Mouse (Mus musculus) bone marrow, adult 2 months (tissue): Measurements from ENCODE around the gene Pcsk7. TPM values are rescaled to one million over a fixed set of nuclear protein-coding genes. Genes with fewer than 3 reads are reported as not detected.

Experiments used
- H3K27ac ChIP-seq: fragments of 200-500 bp; 2 replicates; pipeline ENCODE4 v1.5.1; 2012; ENCODE audit warnings: low read depth, mild to moderate bottlenecking, control low read depth, inconsistent platforms, low read length; ENCODE audit not compliant: control insufficient read depth, poor library complexity, insufficient read depth
- H3K4me1 ChIP-seq: fragments of 200-500 bp; 2 replicates; pipeline ENCODE4 v1.6.1; 2011; ENCODE audit warnings: low read length; ENCODE audit not compliant: control insufficient read depth, insufficient read depth
- H3K4me3 ChIP-seq: fragments of 200-500 bp; replicated peaks from 2 replicates; pipeline ENCODE3; 2011; ENCODE audit warnings: mild to moderate bottlenecking, low read depth, low read length, control low read depth; ENCODE audit not compliant: control insufficient read depth
- CTCF ChIP-seq: fragments of 200-500 bp; IDR thresholded peaks from 2 replicates; pipeline ENCODE4 v1.5.1; 2011; ENCODE audit warnings: low read length, control low read depth; ENCODE audit not compliant: control insufficient read depth, insufficient read depth
- POLR2A ChIP-seq: fragments of 200-500 bp; IDR thresholded peaks from 2 replicates; pipeline ENCODE4 v1.6.1; 2011; ENCODE audit warnings: low read depth, mild to moderate bottlenecking, control low read depth, low read length, borderline replicate concordance; ENCODE audit not compliant: control insufficient read depth
- WGBS: fragments of 180-500 bp; shearing (Covaris S2); methylation state at CpG from one replicate; pipeline ENCODE4 v1.1.7; 2018; 5-methylcytosine and 5-hydroxymethylcytosine counted together
- polyA plus RNA-seq: library from polyadenylated mRNA; stranded (reverse); fragments of >200 nt; gene quantifications from 2 replicates; pipeline ENCODE4 v1.2.4, GENCODE M21; 2011; ENCODE audit warnings: low replicate concordance; ENCODE audit not compliant: missing spikeins, insufficient read depth, insufficient read length

Pcsk7 gene
- 10.1 and 24.5 TPM in 2 replicates for polyA plus RNA-seq

DNA sequence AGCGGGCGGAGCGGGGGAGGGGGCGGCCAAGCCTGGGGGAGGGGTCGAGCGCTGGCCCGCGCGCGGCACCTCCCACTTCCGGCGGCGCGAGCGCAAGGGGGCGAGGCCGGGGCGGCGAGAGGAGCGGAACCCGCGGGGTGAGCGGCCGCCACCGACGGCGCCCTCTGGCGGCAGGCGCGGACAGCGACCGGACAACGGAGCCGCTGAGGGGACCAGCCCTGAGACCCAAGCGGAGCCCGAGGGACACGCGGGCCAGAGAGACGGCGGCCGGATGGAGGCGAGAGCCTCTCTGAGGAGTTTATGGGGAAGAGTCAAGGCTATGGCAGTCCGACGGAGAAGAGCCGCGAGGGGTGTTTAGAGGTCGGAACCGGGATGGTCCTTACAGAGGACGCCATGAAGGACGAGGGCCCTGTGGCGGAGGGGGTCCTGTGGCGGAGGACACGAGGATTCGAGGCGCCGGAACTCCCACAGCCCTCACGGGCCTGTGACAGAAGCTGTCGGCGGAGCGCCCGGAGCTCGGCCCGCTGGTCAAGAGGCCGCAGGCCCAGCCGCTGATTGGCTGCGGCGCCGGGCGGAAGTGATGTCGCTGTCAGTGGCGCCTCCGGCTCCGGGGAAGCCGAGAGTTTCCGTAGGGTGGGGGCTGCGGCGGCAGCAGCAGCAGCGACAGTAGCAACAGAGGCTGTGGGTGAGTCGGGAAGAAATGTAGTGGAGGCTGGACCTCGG is at the start of gene Pcsk7, which contains the start of gene Rnf214:
TSS of gene Pcsk7 (plus strand) at position 143 of the 723 bp plus-strand sequence.
TSS of gene Rnf214 (minus strand) at position 557 of the 723 bp plus-strand sequence.
- peak; percentile 72 for TF ChIP-seq CTCF
- peak; percentile 85; the same call in 1 of the 2 replicates for TF ChIP-seq POLR2A
- under 1% methylated on average over 77 of the region's 80 CpGs for WGBS
- peak within 1 kb of the TSS; percentile 99 for H3K27ac ChIP-seq
- H3K4me1 ChIP-seq: peaks cover 3% of the 10 kb centered on the region
- H3K4me3 ChIP-seq: peak within 1 kb of the TSS; percentile 84

DNA sequence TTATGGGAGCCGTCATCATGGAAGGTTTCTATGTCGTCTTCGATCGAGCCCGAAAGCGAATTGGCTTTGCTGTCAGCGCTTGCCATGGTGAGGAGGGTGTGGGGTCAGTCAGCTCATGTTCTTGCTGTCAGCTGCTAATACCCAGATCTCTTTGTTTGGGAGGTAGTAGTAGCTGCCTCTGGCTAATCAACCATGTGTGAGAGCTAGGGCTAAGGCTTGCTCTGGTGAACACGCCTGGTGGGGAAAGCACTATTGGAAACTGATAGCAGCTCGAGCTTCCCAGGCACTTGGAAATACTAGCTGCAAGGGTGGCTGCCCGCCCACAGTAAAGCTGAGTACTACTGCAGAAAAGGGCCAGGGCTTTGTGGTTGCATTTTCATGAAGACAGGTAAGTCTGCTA is 46.9 kb upstream of the Pcsk7 start:
- no peak for TF ChIP-seq CTCF
- TF ChIP-seq POLR2A: no peak
- H3K27ac ChIP-seq: no peak overlapping the region
- WGBS: 89% methylated on average over 10 of the region's 10 CpGs

DNA sequence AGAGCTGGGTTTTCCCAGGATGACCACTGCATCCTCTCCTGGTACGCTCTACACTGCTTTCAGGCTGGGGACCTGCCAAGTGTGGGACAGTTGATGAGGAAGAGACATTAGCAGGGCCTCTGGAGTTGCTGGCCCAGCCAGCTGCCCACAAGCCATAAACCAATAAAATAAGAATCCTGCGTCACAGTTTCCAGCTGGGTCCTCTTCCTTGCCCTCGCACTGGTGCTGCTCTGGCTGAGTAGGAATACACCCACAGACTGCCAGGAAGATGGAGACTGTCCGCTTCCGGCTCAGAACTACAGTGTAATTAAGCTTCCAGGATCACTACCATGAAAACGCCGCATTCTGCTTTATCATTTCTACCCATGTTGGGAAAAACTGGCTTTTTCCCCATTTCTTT is 44.5 kb upstream of the Pcsk7 start:
- Histone ChIP-seq H3K4me1 (no peaks in the 10 kb centered on the region), H3K4me3 (no peak overlapping the region), H3K27ac (no peak overlapping the region)
- 92% methylated on average over 7 of the region's 7 CpGs for WGBS
- TF ChIP-seq CTCF: no peak
- TF ChIP-seq POLR2A: no peak

More for the DNA sequence above, 46.9 kb upstream of the Pcsk7 start:
- no peak overlapping the region for H3K4me3 ChIP-seq
- peaks cover 3% of the 10 kb centered on the region; the same call in 1 of the 2 replicates for H3K4me1 ChIP-seq

DNA sequence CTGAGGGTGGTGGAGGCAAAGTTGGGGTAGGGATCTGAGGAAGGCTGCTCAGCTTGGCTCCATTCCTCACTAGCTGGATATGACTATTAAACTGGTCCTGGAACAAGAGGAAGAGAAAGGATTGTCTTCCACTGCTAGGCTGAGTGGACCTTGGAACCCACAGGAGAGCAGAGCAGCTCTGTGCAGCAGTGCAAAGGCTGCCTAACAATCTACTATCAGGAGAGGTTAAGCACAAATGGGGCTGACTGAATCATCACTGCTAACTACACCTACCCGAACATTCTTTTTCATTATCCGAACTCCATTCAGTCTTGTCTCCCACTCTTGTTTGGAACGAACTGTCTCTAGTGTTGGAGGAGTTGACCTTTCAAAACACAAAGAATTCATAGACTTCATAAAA is 37.1 kb upstream of the Pcsk7 start:
- no peak overlapping the region for H3K4me3 ChIP-seq
- no peak overlapping the region for H3K27ac ChIP-seq
- H3K4me1 ChIP-seq: no peaks in the 10 kb centered on the region
- no peak for TF ChIP-seq POLR2A
- no peak for TF ChIP-seq CTCF
- WGBS: 91% methylated on average over 3 of the region's 3 CpGs

DNA sequence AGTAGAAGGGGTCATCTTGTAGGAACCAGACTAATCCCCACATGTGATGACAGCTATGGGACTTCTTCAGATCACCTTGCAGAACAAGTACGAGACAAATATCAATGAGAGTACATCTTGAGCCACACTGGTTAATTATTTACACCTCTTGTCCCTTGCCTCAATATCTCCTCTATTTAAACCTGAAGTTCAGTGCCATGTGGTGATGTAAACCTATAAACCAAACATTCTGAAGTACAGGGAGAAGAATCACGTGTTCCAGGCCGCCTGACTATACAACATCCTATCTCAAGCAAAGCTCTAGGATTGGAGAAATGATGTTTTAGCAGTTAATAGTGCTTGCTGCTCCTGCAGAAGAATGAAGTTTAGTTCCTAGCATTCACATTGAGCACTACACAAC is 36.0 kb upstream of the Pcsk7 start:
- WGBS: 85% methylated on average over 3 of the region's 3 CpGs
- Histone ChIP-seq H3K4me1 (no peaks in the 10 kb centered on the region), H3K4me3 (no peak overlapping the region), H3K27ac (no peak overlapping the region)
- TF ChIP-seq CTCF (no peak), POLR2A (no peak)

DNA sequence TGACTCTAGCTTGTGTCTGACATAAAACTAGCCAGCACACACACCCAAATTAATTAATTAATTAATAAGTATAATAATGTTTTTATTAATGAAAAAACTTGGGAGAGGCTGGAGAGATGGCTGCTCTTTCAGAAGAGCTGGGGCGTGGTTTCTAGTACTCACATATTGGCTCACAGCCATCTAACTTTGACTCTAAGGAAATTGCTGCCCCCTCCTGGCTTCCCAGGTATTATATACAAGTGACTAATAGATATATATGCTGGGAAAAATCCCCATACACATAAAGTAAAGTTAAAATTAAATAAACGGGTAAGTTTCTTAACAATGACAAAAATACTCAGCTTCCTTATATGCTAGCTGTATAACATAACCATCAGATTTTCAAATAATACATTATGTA is 28.4 kb upstream of the Pcsk7 start:
- 55% methylated on average over 2 of the region's 2 CpGs for WGBS
- Histone ChIP-seq H3K4me3 (no peak overlapping the region), H3K27ac (no peak overlapping the region), H3K4me1 (no peaks in the 10 kb centered on the region)
- TF ChIP-seq POLR2A (no peak), CTCF (no peak)

DNA sequence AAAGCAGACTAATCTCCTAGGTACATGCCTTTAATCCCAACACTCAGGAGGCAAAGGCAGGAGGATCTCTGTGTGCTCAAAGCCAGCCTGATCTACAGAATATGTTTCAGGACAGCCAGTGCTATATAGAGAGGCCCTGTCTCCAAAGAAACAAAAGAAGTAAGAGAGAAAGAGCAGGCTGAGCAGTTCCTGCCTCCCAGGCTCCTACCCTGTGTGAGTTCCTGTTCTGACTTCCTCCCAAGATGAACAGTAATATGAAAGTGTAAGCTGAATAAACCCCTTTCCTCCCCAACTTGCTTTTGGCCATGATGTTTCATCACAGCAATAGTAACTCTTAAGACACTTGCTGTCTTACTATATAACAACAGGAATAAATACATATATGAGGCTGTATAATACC is 12.6 kb upstream of the Pcsk7 start:
- TF ChIP-seq POLR2A (no peak), CTCF (no peak)
- H3K4me1 ChIP-seq: no peaks in the 10 kb centered on the region
- no peak overlapping the region for H3K4me3 ChIP-seq
- no peak overlapping the region; the same call in 1 of the 2 replicates for H3K27ac ChIP-seq

DNA sequence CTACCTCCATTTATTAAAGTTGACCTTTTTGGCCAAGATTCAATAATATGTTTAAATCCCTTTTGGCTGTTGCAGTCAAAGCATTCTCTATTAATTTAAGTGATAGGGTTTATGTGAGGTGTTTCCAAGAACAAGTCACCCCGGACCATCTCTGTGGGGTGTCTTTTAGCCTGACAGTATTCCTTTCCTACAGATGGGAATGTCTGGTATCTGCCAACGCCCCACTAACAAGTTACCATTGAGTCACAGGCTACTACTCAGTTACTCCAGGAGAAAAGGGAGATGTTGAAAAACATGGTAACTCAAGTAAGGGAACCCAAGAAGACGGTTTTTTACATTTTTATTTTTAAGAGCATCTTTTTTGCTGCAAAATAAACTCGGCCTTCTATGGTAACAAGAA is 1.1 kb upstream of the Pcsk7 start:
- H3K4me3 ChIP-seq: no peak overlapping the region
- 70% methylated on average over 4 of the region's 4 CpGs for WGBS
- peaks cover 3% of the 10 kb centered on the region for H3K4me1 ChIP-seq
- no peak overlapping the region for H3K27ac ChIP-seq
- TF ChIP-seq POLR2A: no peak
- no peak for TF ChIP-seq CTCF
